Mouse (Mus musculus) heart, adult 2 months (tissue): ENCODE results near the gene Tsr3. TPM values are rescaled to one million over a fixed set of nuclear protein-coding genes. Genes with fewer than 3 reads are reported as not detected.
"Not testable (repeated sequence)": the region's sequence is repeated elsewhere in the genome, so short reads cannot be mapped to it uniquely, and the experiment has no call there.

Experiments used
- DNase-seq, 2 experiments: peaks; one replicate each; pipeline ENCODE4 v3.0.0; 2021
- H3K27ac ChIP-seq: fragments of 200-600 bp; 2 replicates; pipeline ENCODE4 v1.8.1; 2022
- H3K27me3 ChIP-seq: fragments of 200-500 bp; 2 replicates; pipeline ENCODE4 v1.6.1; 2012; ENCODE audit warnings: mild to moderate bottlenecking, low read length, inconsistent platforms, mixed read lengths; ENCODE audit not compliant: control insufficient read depth, insufficient read depth
- H3K36me3 ChIP-seq: fragments of 200-500 bp; 2 replicates; pipeline ENCODE4 v1.6.1; 2012; ENCODE audit warnings: low read length, inconsistent platforms; ENCODE audit not compliant: control insufficient read depth, insufficient read depth
- H3K4me1 ChIP-seq: fragments of 200-500 bp; 2 replicates; pipeline ENCODE4 v1.6.1; 2011; ENCODE audit warnings: low read length; ENCODE audit not compliant: control insufficient read depth, insufficient read depth
- H3K4me3 ChIP-seq: fragments of 200-600 bp; 2 replicates; pipeline ENCODE4 v1.8.1; 2022
- H3K79me2 ChIP-seq: fragments of 200-500 bp; replicated peaks from 2 replicates; pipeline ENCODE4 v1.6.1; 2012; ENCODE audit warnings: mild to moderate bottlenecking, inconsistent platforms, low read length, moderate library complexity, mixed read lengths; ENCODE audit not compliant: control insufficient read depth, insufficient read depth
- H3K9ac ChIP-seq: fragments of 200-500 bp; 2 replicates; pipeline ENCODE4 v1.6.1; 2012; ENCODE audit warnings: low read depth, mild to moderate bottlenecking, control low read depth, inconsistent platforms, low read length, mixed read lengths
- CTCF ChIP-seq: fragments of 200-600 bp; IDR thresholded peaks from 2 replicates; pipeline ENCODE4 v1.8.1; 2022; ENCODE audit warnings: antibody characterized with exemption, mild to moderate bottlenecking, moderate library complexity
- EP300 ChIP-seq: fragments of 200-500 bp; IDR thresholded peaks from 2 replicates; pipeline ENCODE4 v1.6.1; 2011; ENCODE audit warnings: low read depth, low read length, control low read depth; ENCODE audit not compliant: insufficient read depth
- POLR2A ChIP-seq: fragments of 200-500 bp; IDR thresholded peaks from 2 replicates; pipeline ENCODE4 v1.6.1; 2011; ENCODE audit warnings: mild to moderate bottlenecking, low read depth, low read length, control low read depth; ENCODE audit not compliant: insufficient read depth
- WGBS: fragments of 180-500 bp; shearing (Covaris S2); methylation state at CpG from one replicate; pipeline ENCODE4 v1.1.7; 2018; 5-methylcytosine and 5-hydroxymethylcytosine counted together
- intact Hi-C: fragments of 180-260 bp; cut with DNase I; formaldehyde crosslinking; loops from one replicate; pipeline ENCODE4 v1.15.1; 2025
- polyA plus RNA-seq: library from polyadenylated mRNA; depleted of rRNA; stranded (reverse); fragments of >200 nt; gene quantifications from 2 replicates; pipeline ENCODE4 v1.2.3, GENCODE M21; 2012
- total RNA-seq, 2 experiments: library from RNA; stranded (reverse); gene quantifications; 2 replicates each; pipeline ENCODE4 v1.2.3; 2021

The Tsr3 gene
- total and polyA plus RNA-seq, 3 experiments, result 6.9 to 8.2 (median 7.1) TPM

GRCm38 (mm10) chr17:25215431-25215830 is 24.5 kb upstream of the Tsr3 start:
- WGBS, result 84% methylated on average over 3 of the region's 3 CpGs
- TF ChIP-seq EP300, result no peak
- no peaks in the 10 kb centered on the region for H3K27me3 ChIP-seq
- peaks cover 5% of the 10 kb centered on the region for H3K4me1 ChIP-seq
- H3K79me2 ChIP-seq, result no peaks in the 10 kb centered on the region; the same call in 1 of the 2 replicates
- no peak overlapping the region for H3K9ac ChIP-seq
- DNase-seq, result no peak
- no peaks in the 10 kb centered on the region for H3K36me3 ChIP-seq
- H3K27ac ChIP-seq, result no peak overlapping the region
- intact Hi-C loops, result no loop called here
- no peak overlapping the region for H3K4me3 ChIP-seq

DNA sequence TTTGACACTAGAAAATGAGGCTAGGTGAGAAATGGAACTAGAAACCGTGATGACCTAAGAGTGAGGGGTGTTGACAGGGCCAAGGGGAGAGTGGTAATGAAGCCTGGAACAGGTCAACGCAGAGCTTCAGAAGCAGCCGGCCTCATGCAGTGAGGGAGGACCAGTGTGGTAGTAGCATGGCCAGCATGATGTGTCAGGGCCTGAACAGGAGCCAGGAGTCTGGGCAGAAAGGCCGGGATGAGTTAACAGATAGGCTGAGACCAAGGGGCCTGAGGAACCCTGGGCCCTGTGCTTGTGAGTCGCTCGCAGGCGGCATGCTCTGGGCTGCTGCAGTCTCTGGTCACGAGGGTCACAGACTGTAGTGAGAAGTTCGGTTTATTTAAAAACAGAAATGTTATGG is 21.0 kb upstream of the Tsr3 start:
- DNase-seq, result no peak
- Histone ChIP-seq H3K36me3 (no peaks in the 10 kb centered on the region), H3K9ac (no peak overlapping the region), H3K27ac (no peak overlapping the region), H3K4me3 (no peak overlapping the region), H3K4me1 (0 out of 2 replicates have a peak, but pooled peaks cover 4% of the 10 kb centered on the region), H3K79me2 (no peaks in the 10 kb centered on the region; the same call in 1 of the 2 replicates), H3K27me3 (no peaks in the 10 kb centered on the region)
- WGBS, result 83% methylated on average over 9 of the region's 9 CpGs
- TF ChIP-seq POLR2A, result no peak
- no peak for TF ChIP-seq CTCF
- TF ChIP-seq EP300, result no peak
- intact Hi-C loops, result no loop called here

DNA sequence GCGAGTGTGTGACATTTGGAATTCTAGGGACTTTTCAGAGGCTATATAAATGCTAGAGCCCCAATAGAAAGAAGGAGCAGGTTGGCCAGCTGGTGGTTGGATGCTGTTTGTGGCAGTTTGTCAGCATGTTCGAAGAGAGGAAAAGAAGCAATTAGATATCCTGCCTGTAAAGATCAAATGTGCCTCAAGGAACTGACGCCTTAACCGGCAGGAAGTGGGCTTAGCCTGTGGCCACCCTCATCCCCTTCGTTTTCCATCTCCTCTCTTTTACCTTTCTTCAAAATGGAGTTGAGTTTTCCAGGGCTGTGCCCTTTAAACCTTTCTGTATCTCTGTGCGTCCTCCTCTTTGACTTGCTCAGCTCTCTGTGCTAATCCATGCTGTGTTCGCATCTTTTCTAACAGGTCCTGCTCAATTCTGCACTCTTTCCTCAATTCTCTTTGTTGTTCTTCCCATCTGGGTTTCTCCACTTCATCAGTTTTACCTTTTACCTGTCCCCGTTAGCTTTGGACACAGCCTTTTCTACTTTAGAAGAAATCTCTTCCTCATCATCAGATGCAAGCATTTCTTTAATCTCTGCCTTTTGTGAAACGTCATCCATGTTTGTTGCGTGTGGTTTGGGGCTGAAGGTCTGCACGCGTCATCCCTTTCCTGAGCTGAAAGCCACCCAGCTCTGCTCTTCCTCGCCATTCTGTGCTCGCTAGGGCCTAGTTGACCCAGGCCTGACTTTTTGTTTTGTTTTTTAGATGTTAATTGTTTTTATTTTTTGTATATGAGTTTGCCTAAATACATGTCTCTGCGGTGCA is 20.3 kb upstream of the Tsr3 start:
- intact Hi-C loops, result no loop called here
- 91% methylated on average over 15 of the region's 15 CpGs for WGBS
- no peak for DNase-seq
- TF ChIP-seq POLR2A (no peak), CTCF (no peak), EP300 (no peak)
- H3K36me3 ChIP-seq, result no peaks in the 10 kb centered on the region
- no peak overlapping the region for H3K9ac ChIP-seq
- H3K4me3 ChIP-seq, result no peak overlapping the region
- no peaks in the 10 kb centered on the region for H3K27me3 ChIP-seq
- H3K4me1 ChIP-seq, result 0 out of 2 replicates have a peak, but pooled peaks cover 4% of the 10 kb centered on the region
- no peaks in the 10 kb centered on the region; the same call in 1 of the 2 replicates for H3K79me2 ChIP-seq
- no peak overlapping the region for H3K27ac ChIP-seq

DNA sequence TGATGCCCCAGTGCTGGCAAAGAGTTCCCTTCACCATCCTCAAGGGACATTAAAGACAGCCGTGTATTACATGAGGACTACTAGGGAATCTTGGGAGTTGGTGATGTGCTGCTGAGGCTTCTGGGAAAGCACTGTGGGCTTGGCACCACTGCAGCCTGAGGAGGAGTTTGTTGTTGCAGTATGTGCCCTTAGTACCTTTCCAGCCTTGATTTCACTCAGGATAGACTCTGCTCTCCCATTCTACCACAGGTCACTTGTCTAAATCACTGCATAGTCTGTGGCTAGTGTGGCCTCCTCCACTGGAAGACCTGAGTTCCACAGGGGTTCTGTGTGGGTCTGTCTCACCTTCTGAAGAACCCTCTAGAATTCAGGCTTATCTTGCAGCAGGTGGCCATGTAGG is 19.2 kb upstream of the Tsr3 start:
- no peaks in the 10 kb centered on the region for H3K27me3 ChIP-seq
- no peaks in the 10 kb centered on the region; the same call in 1 of the 2 replicates for H3K79me2 ChIP-seq
- H3K36me3 ChIP-seq, result no peaks in the 10 kb centered on the region
- 57% methylated on average over 1 of the region's 1 CpGs for WGBS
- TF ChIP-seq CTCF, result no peak
- no peak for TF ChIP-seq EP300
- no peak for TF ChIP-seq POLR2A
- DNase-seq, result no peak
- H3K4me3 ChIP-seq, result no peak overlapping the region
- no peak overlapping the region for H3K9ac ChIP-seq
- H3K27ac ChIP-seq, result no peak overlapping the region
- H3K4me1 ChIP-seq, result 0 out of 2 replicates have a peak, but pooled peaks cover 4% of the 10 kb centered on the region
- intact Hi-C loops, result no loop called here

- intact Hi-C loops, result no loop called here
- no peaks in the 10 kb centered on the region for H3K27me3 ChIP-seq
- DNase-seq, result peak in 1 of 2 experiments; percentile 41
Observed at GRCm38 (mm10) chr17:25221821-25222503, 18.0 kb upstream of the Tsr3 start.

GRCm38 (mm10) chr17:25222504-25222940 is 17.4 kb upstream of the Tsr3 start:
- DNase-seq, H3K36me3 ChIP-seq, H3K4me3 ChIP-seq, H3K79me2 ChIP-seq, intact Hi-C loops, H3K27me3 ChIP-seq, H3K27ac ChIP-seq, H3K9ac ChIP-seq, H3K4me1 ChIP-seq: not testable (repeated sequence)
- 44% methylated on average over 11 of the region's 28 CpGs for WGBS

More at GRCm38 (mm10) chr17:25221821-25222503, 18.0 kb upstream of the Tsr3 start:
- 13% methylated on average over 18 of the region's 30 CpGs for WGBS
- Histone ChIP-seq H3K9ac (peak overlapping the region; percentile 28), H3K27ac (no peak overlapping the region), H3K4me1 (0 out of 2 replicates have a peak, but pooled peaks cover 4% of the 10 kb centered on the region), H3K79me2 (no peaks in the 10 kb centered on the region; the same call in 1 of the 2 replicates), H3K36me3 (no peaks in the 10 kb centered on the region), H3K4me3 (peak overlapping the region; percentile 26; the same call in 1 of the 2 replicates)
- TF ChIP-seq EP300, result no peak
- TF ChIP-seq CTCF, result no peak
- no peak for TF ChIP-seq POLR2A
